In the genomic region with DNA sequence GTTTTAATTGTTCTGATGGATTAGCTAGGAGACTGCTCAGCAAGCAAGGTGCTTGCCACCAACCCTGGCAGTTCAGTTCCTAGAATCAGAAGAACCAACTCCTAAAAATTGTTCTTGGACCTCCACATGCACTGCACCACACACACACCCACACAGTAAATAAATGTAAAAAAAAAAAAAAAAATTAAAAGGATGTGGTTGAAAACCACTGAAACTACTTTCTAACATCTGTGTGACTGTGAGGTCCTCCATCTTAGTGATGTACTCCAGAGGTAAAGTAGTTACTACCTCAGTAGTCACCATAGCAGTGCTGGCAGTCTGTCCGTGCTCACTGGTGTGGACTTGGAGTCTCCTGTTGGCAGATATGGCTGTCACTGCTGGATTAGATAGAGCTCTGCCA, we compare ENCODE assay signal across 25 mouse cellular contexts. TPM values are rescaled to one million over a fixed set of nuclear protein-coding genes. Genes with fewer than 3 reads are reported as not detected.
DNase-seq lines count a peak whose midpoint lies in the region; ATAC-seq lines count a peak whose summit lies in the region.
"Had no signal": no experiment of that assay in that cellular context is flagged by ENCODE, and none has a peak within 500 bp of the region (broad histone marks: within the 10 kb centered on the region; RNA-seq: fewer than 3 reads in every experiment).

No protein-coding gene starts in this region.

- peak; percentile 40 for DNase-seq in thymus, postnatal 0 days (ENCODE audit: low spot score)
- no peak for DNase-seq in thymus, adult 18-20 months
- DNase-seq in T-cell, adult 2 months (ENCODE audit: low spot score) = peak; percentile 35
- peak; percentile 61 for DNase-seq in induced T-regulatory cell, adult 2 months (ENCODE audit: low read depth)
- DNase-seq in testis, postnatal 10 days (ENCODE audit: low spot score) = no peak
- DNase-seq in embryo, embryonic 10 days (ENCODE audit: low spot score) = no peak
- DNase-seq: adrenal gland, adult 2 months; B cell, adult 2 months; cerebellum, adult 2 months; cerebellum, postnatal 14 days; gastrocnemius, adult 2 months; heart, postnatal 36 days; kidney, adult 8-10 months; kidney, postnatal 4 days; layer of hippocampus, postnatal 36 days; liver, embryonic 13.5 days; lung, adult 18-20 months; lung, postnatal 4 days; right cerebral cortex, adult 18-20 months; spleen, adult 18-20 months; thymus, postnatal 14 days had no signal

- ATAC-seq in erythroblast, adult 5-6 weeks (replicated peaks; ENCODE audit: low FRiP score, poor library complexity, severe bottlenecking) = no peak
- ATAC-seq: forebrain, embryonic 15.5 days; lung, postnatal 0 days; midbrain, embryonic 15.5 days had no signal

RNA-seq across cellular contexts. Expression of a gene that starts 59.9 kb away (rescaled TPM):
- 251 and 271 TPM in 2 replicates for polyA plus RNA-seq in thymus, postnatal 0 days (2015; fragmentation: Nextera tagmentation; extraction: Ambion mirVana)
- total RNA-seq in erythroblast, adult 5-6 weeks (2015; ENCODE audit: low replicate concordance) = 86.7 and 92.8 TPM in 2 replicates
- total RNA-seq in erythroblast, adult 5-6 weeks (2017; ENCODE audit: low replicate concordance) = 57.4 and 72.8 TPM in 2 replicates

Comparison
In these comparisons a context has a peak if more than half of its experiments do, and no peak if none do; other contexts are left out.
1. DNase-seq: peak in thymus, postnatal 0 days (single experiment), T-cell, adult 2 months (single experiment) and induced T-regulatory cell, adult 2 months (single experiment); none in thymus, adult 18-20 months (0 of 2), testis, postnatal 10 days (single experiment) and embryo, embryonic 10 days (single experiment).